Mouse (Mus musculus) embryonic fibroblast, embryonic 13.5 days (primary cell): ENCODE measurements around the gene Pdk1.

Experiments
- CTCF ChIP-seq: IDR thresholded peaks from 2 replicates; pipeline ENCODE4 v1.5.1; 2011; ENCODE audit warnings: mild to moderate bottlenecking, control low read depth, low read length, moderate library complexity, borderline replicate concordance; ENCODE audit not compliant: insufficient read depth
- POLR2A ChIP-seq: IDR thresholded peaks from 2 replicates; pipeline ENCODE4 v1.6.1; 2011; ENCODE audit warnings: low read depth, mild to moderate bottlenecking, control low read depth, low read length, moderate library complexity

DNA sequence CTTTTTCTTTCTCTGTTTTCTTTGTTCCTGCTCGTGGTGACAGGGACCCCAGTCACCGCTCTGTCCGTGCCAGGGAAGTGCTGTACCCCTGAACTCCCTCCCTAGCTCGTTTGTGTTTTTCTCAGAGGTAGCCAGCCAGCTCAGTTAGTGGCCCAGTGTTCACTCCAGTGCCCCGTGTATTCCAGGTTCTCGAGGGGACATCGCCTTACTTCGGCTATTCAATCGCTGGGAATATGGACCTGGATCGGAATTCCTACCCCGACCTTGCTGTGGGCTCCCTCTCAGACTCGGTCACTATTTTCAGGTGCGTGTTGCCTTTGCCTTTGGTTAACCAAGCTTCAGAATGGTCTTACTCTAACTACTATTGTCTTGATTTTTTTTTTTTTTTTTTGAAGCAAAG lies 45.3 kb upstream of the Pdk1 start:
- TF ChIP-seq CTCF: no peak
- no peak for TF ChIP-seq POLR2A
